Mouse (Mus musculus) testis, adult 2 months (tissue): ENCODE measurements around the gene Myh9. TPM values are rescaled to one million over a fixed set of nuclear protein-coding genes. Genes with fewer than 3 reads are reported as not detected.
A peak's percentile ranks its signal among the peaks of the same experiment; 100 is the strongest.

Experiments used
- H3K27ac ChIP-seq: fragments of 200-500 bp; 2 replicates; pipeline ENCODE4 v1.5.1; 2012; ENCODE audit warnings: low read depth, low read length; ENCODE audit not compliant: control insufficient read depth, insufficient read depth
- H3K27me3 ChIP-seq: fragments of 200-500 bp; 2 replicates; pipeline ENCODE4 v1.6.1; 2012; ENCODE audit warnings: mild to moderate bottlenecking, low read length, moderate library complexity; ENCODE audit not compliant: control insufficient read depth, insufficient read depth
- H3K36me3 ChIP-seq: fragments of 200-500 bp; 2 replicates; pipeline ENCODE4 v1.6.1; 2012; ENCODE audit warnings: mild to moderate bottlenecking, low read length; ENCODE audit not compliant: control insufficient read depth, insufficient read depth
- H3K4me1 ChIP-seq: fragments of 200-500 bp; 2 replicates; pipeline ENCODE4 v1.6.1; 2012; ENCODE audit warnings: low read length; ENCODE audit not compliant: control insufficient read depth, insufficient read depth
- H3K4me3 ChIP-seq: fragments of 200-500 bp; 2 replicates; pipeline ENCODE4 v1.5.1; 2012; ENCODE audit warnings: low read depth, mild to moderate bottlenecking, low read length, moderate library complexity, mixed read lengths; ENCODE audit not compliant: control insufficient read depth
- CTCF ChIP-seq: fragments of 200-500 bp; IDR thresholded peaks from 2 replicates; pipeline ENCODE4 v1.5.1; 2012; ENCODE audit warnings: low read depth, mild to moderate bottlenecking, inconsistent platforms, low read length, moderate library complexity; ENCODE audit not compliant: control insufficient read depth, insufficient read depth, insufficient replicate concordance
- POLR2A ChIP-seq: fragments of 200-500 bp; IDR thresholded peaks from 2 replicates; pipeline ENCODE4 v1.6.1; 2012; ENCODE audit warnings: low read depth, mild to moderate bottlenecking, inconsistent platforms, low read length, moderate library complexity; ENCODE audit not compliant: control insufficient read depth
- polyA plus RNA-seq: library from polyadenylated mRNA; depleted of rRNA; stranded (reverse); fragments of >200 nt; gene quantifications from 2 replicates; pipeline ENCODE4 v1.2.3, GENCODE M21; 2012

Gene Myh9
- polyA plus RNA-seq, 1 experiment, result 4.5 TPM

DNA sequence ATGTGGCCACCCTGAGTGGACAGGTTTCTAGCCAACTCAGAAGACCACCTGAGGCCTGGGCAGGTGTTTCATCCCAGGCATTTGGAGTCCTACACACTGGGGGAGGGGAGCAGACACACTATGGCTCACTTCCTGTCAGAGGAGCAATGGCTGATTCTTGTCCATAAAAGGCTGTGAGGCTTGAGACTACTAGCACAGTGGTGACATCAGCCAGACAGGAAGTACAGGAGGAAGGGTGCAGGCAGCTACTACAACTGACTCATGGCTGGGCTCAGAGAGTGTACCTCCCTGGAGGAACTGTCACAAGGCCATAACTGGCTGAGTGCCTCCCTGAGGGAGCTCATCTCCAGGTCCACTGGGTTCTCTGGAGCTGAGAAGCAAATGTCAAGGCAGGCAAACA lies 41.5 kb downstream of the Myh9 start:
- Histone ChIP-seq H3K36me3 (no peaks in the 10 kb centered on the region), H3K4me1 (peaks cover 8% of the 10 kb centered on the region), H3K27me3 (no peaks in the 10 kb centered on the region), H3K4me3 (no peak overlapping the region), H3K27ac (peak overlapping the region; percentile 45)
- no peak for TF ChIP-seq POLR2A
- no peak for TF ChIP-seq CTCF

DNA sequence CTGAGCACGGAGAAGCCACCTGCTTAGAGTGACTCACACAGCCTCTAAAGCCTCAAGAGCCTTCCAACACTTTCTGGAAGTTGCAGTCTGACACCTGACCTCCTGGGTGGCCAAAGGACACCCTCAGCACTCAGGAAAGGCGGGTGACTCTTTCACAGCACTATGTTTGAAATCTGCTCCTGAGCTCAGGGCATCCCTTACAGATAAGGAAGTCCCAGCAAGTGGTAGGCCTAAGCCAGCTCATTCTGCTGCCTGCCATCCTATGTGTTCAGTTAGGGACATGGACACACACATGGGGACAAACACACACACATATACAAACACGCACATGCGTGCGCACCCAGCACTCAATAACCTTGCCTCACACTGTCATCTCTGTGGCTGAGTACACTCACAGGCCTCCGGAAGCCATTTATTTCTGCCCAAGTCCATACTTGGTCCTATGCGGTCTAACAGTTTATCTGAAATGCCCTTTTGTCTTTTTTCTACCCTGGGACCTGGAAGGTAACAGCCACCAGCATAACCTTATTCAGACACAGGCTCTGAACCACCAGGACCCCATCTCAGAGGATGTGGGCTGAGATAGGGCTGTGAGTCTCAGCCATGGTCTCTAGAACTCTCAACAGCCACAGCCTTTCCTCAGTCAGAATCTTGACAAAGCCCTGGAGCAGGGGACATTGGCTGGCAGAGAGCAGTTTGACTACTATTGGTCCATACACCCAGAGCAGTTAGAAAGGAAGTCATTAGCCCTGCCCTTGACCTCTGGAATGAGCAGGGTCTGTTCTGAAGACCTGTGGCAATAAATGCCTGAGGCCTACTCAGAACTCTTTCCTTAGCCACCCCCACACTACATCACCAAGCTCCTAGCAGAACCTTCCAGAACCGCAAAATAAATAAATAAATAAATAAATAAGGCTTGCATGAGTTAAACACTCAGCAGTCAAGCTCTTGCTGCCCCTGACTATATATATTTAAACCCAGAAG lies 42.2 kb downstream of the Myh9 start:
- Histone ChIP-seq H3K4me3 (no peak overlapping the region), H3K36me3 (no peaks in the 10 kb centered on the region), H3K4me1 (peaks cover 8% of the 10 kb centered on the region), H3K27me3 (no peaks in the 10 kb centered on the region), H3K27ac (peak overlapping the region; percentile 56)
- TF ChIP-seq CTCF (no peak), POLR2A (no peak)

DNA sequence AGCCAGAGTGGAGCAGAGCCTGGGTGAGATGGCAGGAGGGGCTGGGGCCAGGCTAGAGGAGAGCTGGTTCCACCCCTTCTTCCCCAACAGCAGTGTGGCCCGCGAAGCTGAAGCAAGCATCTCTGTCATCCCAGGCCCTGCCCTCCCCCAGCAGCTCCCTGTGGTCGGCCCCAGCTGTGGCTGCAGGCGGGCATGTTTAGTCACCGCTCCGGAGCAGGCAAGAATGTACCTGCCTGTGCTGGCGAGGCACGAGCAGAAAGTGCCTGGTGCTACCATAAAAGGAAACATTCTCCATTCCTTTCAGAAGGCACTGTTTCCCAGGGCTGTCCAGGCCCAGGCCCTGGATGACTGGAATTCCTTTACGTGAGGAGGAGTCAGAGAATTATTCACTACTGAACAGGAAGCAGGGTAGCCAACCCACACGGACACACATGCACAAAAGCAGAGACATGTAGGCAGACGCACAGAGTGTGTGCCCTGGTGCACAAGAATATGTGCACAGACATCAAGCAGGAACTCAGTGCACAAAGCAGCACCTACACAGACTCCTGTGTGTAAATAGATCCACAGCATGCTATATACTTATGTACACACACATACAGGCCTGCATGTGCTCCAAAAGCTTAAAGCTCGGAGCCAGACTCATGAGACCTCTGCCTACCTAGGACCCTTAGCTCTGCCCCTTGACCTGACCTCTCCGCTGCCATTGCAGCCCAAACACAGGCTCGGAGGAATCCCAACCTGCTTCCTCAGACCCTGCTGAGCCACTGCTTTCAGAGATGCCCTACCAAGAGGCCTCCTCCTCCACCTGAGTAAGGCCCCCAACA lies 43.1 kb downstream of the Myh9 start:
- H3K27me3 ChIP-seq, result no peaks in the 10 kb centered on the region
- H3K4me3 ChIP-seq, result no peak overlapping the region
- TF ChIP-seq CTCF (no peak), POLR2A (no peak)
- peak overlapping the region; percentile 56 for H3K27ac ChIP-seq
- H3K4me1 ChIP-seq, result peaks cover 8% of the 10 kb centered on the region
- H3K36me3 ChIP-seq, result no peaks in the 10 kb centered on the region

DNA sequence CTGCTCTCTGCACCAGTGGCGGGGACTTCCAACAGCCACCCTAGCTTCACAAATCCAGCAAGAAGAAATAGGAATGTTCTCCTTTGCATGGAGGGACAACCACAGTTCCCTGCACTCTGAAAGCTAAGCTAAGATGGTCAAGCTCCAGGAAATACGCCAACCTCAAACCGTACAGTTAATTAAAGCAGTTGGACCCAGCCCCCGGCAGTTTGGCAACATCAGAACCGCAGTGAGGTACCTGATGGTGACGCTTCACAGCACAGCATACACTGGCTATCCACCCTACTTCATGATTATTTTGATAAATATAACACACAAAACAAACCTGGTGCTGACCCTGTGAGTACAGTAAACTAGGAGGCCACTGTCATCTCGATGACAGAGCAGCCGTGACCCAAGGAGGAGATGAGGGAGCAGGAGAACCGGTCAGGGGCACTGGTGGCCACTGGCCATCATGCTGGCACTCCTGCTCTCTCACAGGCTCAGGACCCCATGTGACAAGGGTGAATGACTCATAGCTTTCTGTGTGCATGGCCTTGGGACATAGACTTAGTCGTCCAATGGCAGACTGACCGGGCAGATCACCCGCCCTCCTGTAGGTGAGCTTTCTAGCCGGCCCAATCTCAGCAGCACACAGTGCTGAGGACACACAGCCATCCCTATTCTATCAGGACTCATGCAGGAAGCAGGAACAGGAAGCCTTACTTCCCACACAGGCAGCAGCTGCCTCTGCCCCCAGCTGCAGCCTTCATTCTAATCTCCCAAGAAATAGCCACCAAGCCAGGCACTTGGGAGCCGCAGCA lies 44.2 kb downstream of the Myh9 start:
- peaks cover 8% of the 10 kb centered on the region for H3K4me1 ChIP-seq
- TF ChIP-seq POLR2A, result no peak
- TF ChIP-seq CTCF, result no peak
- H3K27me3 ChIP-seq, result no peaks in the 10 kb centered on the region
- no peak overlapping the region; the same call in 1 of the 2 replicates for H3K27ac ChIP-seq
- no peak overlapping the region for H3K4me3 ChIP-seq
- H3K36me3 ChIP-seq, result no peaks in the 10 kb centered on the region

DNA sequence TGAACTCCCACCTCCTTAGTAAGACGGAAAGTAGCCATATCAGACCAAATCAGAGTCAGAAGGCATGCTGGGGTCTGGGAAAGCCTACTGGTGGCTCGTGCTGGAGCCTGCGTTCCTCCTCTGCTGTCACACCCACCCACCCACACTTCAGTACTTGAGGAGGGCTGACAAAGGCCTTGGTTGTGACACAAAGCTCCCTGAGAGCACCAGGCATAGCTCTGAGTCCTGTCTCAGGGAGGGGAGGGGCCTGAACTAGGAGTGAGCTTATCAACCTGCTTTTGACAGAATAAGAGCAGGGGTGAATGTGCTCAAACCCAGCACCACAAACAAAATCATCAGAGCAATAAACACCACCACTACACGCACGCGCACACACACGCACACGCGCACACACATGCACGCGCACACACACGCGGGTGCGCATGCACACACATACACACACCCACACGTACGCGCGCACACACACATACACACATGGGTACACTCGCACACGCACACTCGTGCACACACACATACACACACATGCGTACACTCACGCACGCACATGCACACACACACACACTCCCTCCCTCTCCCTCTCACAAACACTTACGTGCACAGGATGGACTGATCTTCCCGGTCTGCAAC lies 45.5 kb downstream of the Myh9 start:
- H3K27me3 ChIP-seq, result no peaks in the 10 kb centered on the region
- H3K4me1 ChIP-seq, result peaks cover 10% of the 10 kb centered on the region
- no peak overlapping the region for H3K4me3 ChIP-seq
- H3K27ac ChIP-seq, result no peak overlapping the region
- no peak for TF ChIP-seq POLR2A
- no peak for TF ChIP-seq CTCF
- no peaks in the 10 kb centered on the region for H3K36me3 ChIP-seq

DNA sequence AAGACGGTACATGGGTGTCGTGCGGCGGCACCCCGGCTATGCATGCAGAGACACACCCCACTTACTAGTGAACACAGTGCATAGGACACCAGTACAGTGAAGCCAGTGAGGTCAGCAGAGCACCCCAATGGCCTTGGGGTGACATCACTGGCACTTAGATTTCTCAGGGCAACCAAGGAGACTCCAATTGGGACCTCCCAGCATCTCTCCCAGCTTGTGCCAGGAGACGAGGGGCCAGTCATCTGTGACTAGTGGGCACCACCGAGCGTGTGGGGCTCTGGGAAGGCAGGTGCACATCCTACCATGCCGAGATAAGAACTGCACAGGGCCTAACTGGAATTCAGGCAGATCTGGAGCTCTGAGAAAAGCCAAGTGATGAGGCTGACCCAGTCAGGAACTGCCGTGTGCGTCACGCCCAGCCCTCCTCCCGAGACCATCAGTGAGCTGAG lies 47.0 kb downstream of the Myh9 start:
- Histone ChIP-seq H3K36me3 (no peaks in the 10 kb centered on the region), H3K4me3 (no peak overlapping the region), H3K4me1 (peaks cover 8% of the 10 kb centered on the region)

More for the DNA sequence above, 47.0 kb downstream of the Myh9 start:
- no peak overlapping the region; the same call in 1 of the 2 replicates for H3K27ac ChIP-seq
- TF ChIP-seq CTCF, result no peak
- TF ChIP-seq POLR2A, result no peak
- no peaks in the 10 kb centered on the region for H3K27me3 ChIP-seq
